Mouse (Mus musculus) adrenal gland, adult 2 months (tissue): ENCODE measurements at regions not wholly inside any gene's neighbourhood (a gene's known extent, or its start where the extent isn't known, plus 50 kb on each side); places are given as distances from the start of the nearest gene placed in this dataset.
A peak's percentile ranks its signal among the peaks of the same experiment; 100 is the strongest.

Experiments
- DNase-seq: peaks from one replicate; pipeline ENCODE4 v3.0.0; 2021

GRCm38 (mm10) chr3:143806940-143807339, 398.1 kb downstream of the Lmo4 start:
- DNase-seq = no peak

DNA sequence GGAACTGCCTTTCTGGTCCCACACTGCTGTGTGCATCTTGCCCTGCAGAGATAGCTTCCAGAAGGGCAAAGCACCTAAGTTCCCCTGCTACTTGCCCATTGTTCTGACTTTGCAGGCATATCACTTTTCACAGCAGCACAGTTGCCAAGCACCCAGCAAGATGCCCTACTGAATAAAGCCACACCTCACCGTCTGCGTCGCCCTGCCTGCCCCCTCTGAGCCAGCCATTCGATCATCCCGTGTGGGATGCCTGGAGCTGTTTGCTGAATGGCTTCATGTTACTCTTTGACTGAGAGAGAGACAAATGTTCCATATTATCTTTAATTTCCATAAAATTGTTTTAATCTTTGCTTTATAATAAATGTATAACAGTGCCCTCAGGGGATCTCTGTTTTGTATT, 407.2 kb downstream of the Lmo4 start:
- DNase-seq = no peak

DNA sequence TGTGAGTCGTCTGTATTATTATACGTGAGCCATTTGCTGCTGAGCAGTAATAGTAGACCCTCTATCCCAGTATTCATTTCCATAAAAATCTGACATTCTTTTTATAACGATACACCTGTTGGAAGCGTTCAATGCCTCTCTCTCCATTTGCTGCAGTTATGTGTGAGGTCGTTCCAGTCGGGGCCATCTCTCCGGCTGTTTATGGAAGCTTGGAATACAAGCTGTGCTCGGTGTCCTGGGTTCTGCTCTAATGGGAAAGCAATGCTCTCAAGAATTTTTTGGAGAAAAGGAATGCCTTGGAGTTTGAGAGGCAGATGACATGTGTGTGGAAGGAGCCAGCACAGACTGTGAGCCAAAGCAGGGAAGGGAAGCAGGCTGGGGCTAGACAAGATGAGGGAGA, 414.1 kb downstream of the Lmo4 start:
- DNase-seq = no peak

DNA sequence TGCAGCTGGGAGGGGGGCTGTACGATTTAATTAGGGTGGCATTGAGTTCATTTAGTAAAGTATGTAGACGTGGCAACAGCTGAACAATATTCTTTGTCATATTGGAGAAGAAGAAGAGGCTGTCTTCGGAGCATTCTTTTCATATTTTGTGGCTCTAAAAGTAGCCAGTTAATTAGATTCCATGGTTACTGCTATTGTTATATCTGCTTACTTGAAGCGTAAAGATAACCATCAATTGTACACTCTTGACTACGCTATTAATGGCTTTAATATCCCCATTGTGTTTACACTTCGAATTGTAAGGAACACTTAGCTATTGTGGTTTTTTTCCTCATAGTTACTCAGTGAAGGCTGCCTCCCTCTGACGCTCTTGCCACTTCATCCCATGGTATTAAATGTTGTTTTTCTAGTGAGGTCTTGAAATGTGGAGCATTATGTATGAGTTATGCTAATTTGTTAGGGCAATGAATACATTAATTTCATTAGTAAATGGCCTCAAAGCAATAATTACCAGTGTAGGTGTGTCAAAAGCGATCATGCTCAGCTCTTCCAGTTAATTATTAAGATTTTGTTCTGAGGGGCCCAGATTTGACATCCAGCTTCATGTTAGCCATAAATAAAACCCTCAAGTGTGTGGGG, 415.0 kb downstream of the Lmo4 start:
- DNase-seq = no peak

GRCm38 (mm10) chr3:143786889-143787288, 418.1 kb downstream of the Lmo4 start:
- no peak for DNase-seq

GRCm38 (mm10) chr3:143784353-143784791, 420.6 kb downstream of the Lmo4 start:
- no peak for DNase-seq

- DNase-seq = no peak
Measured at GRCm38 (mm10) chr3:143778161-143778560, 426.9 kb downstream of the Lmo4 start.

DNA sequence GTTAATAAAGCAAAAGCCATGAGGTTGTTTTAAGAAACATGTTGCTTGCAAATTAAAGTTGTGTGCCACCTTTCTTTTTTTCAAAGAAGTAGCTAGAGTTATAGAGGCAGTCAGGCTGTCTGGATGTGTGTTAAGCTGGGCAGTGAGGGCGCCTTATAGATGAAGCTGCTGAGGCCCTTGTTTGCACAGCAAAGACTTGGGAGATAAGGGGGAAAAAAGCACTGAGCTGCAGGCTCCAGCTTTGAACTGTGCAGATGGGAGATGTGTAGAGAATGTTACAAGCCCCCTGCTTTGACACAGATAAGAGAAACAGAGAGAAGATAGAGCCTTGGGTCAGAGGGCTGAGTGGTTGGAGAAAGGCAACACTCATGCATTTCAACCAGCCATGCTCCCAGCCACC, 445.7 kb downstream of the Lmo4 start:
- no peak for DNase-seq

- DNase-seq = no peak
Measured at GRCm38 (mm10) chr3:143753197-143753596, 451.8 kb downstream of the Lmo4 start.

DNA sequence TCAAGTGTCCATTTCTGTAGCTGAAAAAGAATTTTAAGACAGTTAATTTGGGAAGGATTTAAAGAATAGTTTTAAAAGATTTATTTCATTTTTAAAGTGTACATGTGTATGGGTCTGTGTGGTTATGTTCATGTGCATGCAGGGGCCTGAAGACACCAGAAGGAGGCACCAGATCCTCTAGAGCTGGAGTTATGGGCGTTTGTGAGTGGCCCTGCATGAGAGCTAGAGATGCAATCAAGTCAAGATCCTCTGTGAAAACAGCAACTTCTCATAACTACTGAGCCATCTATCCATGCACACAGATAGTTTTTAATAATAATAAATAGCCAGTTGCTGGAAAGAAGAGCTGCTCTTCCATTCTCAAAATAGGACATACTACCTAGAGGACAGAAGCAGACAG, 452.4 kb downstream of the Lmo4 start:
- DNase-seq = no peak

DNA sequence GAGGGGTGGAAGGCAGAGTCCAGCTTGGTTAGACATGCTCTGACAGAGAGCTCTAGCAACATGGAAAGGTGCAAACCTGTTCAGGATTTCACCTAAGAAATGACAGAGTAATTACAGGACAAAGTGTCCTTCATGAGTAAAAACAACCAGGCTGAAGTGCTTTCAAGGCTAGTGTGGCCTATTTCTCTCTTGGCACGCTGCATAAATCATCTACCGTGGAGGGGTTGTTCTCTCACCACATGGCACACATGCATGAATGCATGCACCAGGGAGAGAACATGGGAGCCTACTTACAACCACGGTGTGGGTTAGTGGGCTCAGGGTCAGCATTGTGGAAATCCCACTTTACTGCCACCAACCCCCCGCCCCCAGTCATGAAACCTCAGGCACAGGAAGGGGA, 454.9 kb downstream of the Lmo4 start:
- peak; percentile 71 for DNase-seq

GRCm38 (mm10) chr3:143743649-143744048, 461.4 kb downstream of the Lmo4 start:
- no peak for DNase-seq

DNA sequence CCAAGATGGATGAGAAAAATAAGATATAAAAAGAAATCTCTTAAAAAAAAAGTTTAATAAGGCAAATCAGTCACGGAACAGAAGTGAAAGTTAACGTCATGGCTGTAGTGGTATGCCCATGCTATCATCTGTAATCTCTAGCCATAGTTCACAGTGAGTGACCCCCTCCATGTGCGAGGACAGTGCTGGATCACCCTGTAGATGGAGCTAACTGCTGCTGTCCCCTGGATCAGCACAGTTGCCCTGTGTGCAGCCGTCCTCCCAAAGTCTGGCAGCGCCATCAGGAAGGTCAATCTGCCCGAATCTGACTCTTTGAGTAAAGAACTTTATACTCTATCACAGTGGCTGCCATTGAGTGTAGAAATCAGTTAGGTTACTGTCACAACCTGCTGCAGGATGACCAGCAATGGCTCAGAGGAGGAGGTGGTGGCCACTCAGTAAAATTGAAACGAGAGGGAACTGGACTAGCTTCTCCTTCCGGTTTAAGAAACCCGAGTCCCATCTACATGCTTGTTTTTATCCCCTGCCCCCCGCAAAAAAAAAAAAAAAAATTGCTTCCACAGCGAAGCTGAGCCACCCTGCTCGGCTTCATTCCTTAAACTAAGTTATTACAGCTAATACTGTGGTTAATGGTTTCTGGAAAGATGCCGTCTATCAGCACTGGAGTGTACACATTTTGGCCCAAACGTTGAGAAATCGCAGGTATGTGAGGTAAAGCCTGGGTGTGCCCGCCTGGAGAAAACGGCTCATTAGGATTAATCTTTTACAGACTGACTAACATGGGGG, 462.0 kb downstream of the Lmo4 start:
- no peak for DNase-seq

DNA sequence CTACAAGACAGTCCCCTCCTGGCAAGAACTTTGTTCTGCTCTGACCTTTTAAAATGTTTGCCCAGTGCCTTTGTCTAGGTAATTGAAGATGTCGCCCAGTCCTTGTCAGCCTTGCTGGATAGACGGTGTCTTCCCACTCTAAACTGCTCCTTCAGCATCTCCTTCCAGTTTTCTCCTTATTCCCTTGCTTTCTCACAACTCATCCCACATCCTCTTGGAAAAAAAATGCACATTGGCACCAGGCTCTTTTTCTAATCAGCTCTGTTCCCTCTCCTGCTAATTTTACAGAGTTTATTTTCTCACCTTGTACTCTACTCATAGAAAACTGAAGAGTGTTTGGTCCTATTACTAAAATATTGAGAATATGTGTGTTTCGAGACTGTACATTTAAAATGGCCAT, 466.3 kb downstream of the Lmo4 start:
- no peak for DNase-seq

DNA sequence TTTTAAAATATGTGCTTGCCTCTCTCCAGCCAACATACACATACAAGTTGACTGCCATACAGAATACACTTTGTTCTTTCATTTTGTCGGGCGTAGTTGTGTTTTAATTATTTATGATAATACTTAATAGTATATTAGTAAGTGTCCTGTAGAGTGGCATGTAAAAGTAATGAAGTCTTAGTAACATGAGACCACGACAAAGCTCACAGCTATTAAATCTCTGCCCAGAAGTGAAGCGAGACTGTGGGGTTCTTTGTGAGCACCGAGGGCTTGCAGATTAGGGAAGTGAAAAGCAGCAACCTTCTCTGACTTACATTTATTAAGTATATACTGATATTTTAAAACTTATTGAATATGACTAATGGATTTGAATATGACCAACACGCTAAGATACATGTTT, 467.2 kb downstream of the Lmo4 start:
- no peak for DNase-seq

GRCm38 (mm10) chr3:143736651-143737398, 468.2 kb downstream of the Lmo4 start:
- DNase-seq = no peak

DNA sequence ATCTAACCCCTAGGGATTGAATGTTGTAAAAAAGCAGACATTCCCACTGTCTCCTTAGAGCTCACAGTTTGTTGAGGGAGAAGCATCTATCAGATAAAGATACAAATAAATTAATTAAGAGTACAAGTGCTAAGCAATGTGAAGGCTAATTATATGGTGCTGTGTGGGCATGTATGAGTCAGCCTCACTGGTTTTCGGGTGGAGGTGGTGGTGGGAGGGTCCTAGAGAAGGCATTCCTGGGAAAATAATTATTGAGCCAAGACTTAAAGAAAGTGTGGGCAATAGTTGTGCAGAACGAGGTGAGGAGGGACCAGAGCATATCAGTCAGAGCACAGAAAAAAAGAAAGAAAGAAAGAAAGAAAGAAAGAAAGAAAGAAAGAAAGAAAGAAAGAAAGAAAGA, 470.2 kb downstream of the Lmo4 start:
- no peak for DNase-seq

- no peak for DNase-seq
Measured at GRCm38 (mm10) chr3:143732966-143733725, 471.9 kb downstream of the Lmo4 start.

DNA sequence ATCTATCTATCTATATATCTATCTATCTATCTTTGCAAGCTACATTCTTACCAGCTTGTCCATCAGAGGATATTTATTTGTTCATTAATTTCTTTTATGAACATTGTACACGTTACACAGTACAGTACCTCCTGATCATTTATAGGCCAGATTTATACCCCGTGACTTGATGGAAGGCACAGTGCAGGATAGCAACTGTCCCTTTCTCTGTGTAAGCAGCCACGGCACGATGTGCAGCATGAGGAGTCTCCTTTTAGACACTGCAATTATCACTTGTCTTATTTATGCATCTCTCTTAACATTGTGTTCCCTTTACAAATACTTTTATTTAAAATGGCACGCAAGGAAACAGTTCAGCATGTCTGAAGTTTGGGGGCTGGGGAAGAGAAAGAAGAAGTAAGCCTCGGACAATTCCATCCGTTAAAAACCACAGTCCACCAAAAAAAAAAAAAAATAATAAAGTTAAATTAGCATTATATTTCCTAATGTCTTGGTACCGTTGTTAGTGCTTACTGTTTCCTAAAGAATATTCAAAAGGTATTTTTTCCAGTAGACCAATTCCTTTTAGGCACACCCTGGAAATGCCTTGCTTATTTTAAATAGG, 475.4 kb downstream of the Lmo4 start:
- no peak for DNase-seq

GRCm38 (mm10) chr3:143722571-143722970, 482.4 kb downstream of the Lmo4 start:
- no peak for DNase-seq

DNA sequence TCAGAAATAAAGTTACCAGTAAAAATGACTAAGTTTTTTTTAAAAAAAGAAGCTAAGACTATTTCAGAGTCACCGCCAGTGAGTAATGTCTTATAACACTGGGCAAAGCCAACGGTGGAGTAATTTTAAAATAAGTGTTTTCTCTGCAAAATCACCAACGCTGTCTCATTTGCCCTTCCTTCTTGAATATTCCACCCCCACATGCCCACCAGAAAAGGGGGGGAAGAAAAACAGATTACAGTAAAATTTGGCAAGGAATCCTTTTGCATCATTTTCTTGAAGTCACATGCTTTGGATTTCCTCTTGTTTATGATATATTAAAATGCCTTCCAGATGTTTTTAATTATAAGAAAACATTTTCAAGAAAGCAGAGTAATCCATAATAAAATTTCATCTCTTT, 482.9 kb downstream of the Lmo4 start:
- no peak for DNase-seq

DNA sequence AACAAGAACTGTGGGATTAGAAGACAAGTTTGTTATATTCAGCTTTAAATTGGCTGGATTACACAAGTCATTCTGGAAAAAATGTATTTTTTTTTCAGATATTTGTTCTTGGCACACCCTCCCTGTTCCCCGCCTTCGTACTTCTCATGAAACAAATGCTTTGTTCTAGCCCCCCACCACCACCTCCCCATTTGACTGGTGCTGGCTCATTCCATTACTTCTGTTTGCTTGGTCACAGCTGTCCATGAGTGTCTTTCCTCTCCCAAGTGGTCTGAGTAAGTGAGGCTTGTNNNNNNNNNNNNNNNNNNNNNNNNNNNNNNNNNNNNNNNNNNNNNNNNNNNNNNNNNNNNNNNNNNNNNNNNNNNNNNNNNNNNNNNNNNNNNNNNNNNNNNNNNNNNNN, 491.8 kb downstream of the Lmo4 start:
- DNase-seq = no peak
